Mouse (Mus musculus) CH12.LX (cell line): ENCODE results near the gene Pdp2. TPM values are rescaled to one million over a fixed set of nuclear protein-coding genes. Genes with fewer than 3 reads are reported as not detected.
A peak's percentile ranks its signal among the peaks of the same experiment; 100 is the strongest.

Experiments
- DNase-seq: peaks from one replicate; pipeline ENCODE4 v3.0.0-alpha.2; 2013; ENCODE audit errors: extremely low read depth
- H3K27ac ChIP-seq: 2 replicates; pipeline ENCODE4 v1.5.1; 2012; ENCODE audit warnings: low read depth, mild to moderate bottlenecking, control low read depth, moderate library complexity; ENCODE audit not compliant: insufficient read depth
- H3K27me3 ChIP-seq: replicated peaks from 2 replicates; pipeline ENCODE3; 2012; ENCODE audit warnings: inconsistent platforms
- H3K36me3 ChIP-seq, 2 experiments: replicated peaks in 1 of 2; 2 replicates each; pipeline versions ENCODE3 to v1.6.1; 2012; ENCODE audit warnings: inconsistent platforms in 1 of 2, low read length in 1 of 2, mild to moderate bottlenecking in 1 of 2, mixed read lengths in 1 of 2, moderate library complexity in 1 of 2; ENCODE audit not compliant: control insufficient read depth in 1 of 2, insufficient read depth in 1 of 2
- H3K4me1 ChIP-seq, 2 experiments: 2 replicates each; pipeline ENCODE4 v1.6.1; 2012; ENCODE audit warnings: inconsistent platforms in 1 of 2, moderate library complexity in 1 of 2; ENCODE audit not compliant: insufficient read depth in 2 of 2, control insufficient read depth in 1 of 2
- H3K4me2 ChIP-seq: 2 replicates; pipeline ENCODE4 v1.6.1; 2012; ENCODE audit warnings: low read depth, mild to moderate bottlenecking, control low read depth; ENCODE audit not compliant: poor library complexity, insufficient read depth, severe bottlenecking
- H3K4me3 ChIP-seq, 3 experiments: fragments of 150-350 bp in 1 of 3; sonication (generic) in 1 of 3; replicated peaks in 1 of 3; 2 replicates each; pipeline versions ENCODE3 to v1.5.1; 2011 to 2012; ENCODE audit warnings: low read depth in 2 of 3, low read length in 2 of 3, mild to moderate bottlenecking in 2 of 3, moderate library complexity in 2 of 3, control low read depth in 1 of 3, improper control_type of control experiment in 1 of 3, inconsistent platforms in 1 of 3, mixed read lengths in 1 of 3; ENCODE audit not compliant: poor library complexity in 1 of 3
- H3K79me2 ChIP-seq: replicated peaks from 2 replicates; pipeline ENCODE4 v1.6.1; 2012; ENCODE audit warnings: mild to moderate bottlenecking, moderate library complexity; ENCODE audit not compliant: control insufficient read depth, poor library complexity, insufficient read depth, severe bottlenecking; ENCODE audit errors: extremely low read depth
- H3K9ac ChIP-seq: 2 replicates; pipeline ENCODE4 v1.6.1; 2012; ENCODE audit warnings: low read depth, mild to moderate bottlenecking, control low read depth, moderate library complexity; ENCODE audit not compliant: insufficient read depth
- H3K9me3 ChIP-seq: replicated peaks from 2 replicates; pipeline ENCODE3; 2012; ENCODE audit warnings: low read length, inconsistent platforms, mixed read lengths
- CHD1 ChIP-seq: IDR thresholded peaks from 2 replicates; pipeline ENCODE4 v1.6.1; 2012; ENCODE audit warnings: low read depth, low read length, improper control_type of control experiment, inconsistent platforms
- CTCF ChIP-seq, 2 experiments: IDR thresholded peaks in 1 of 2; conservative IDR thresholded peaks in 1 of 2; 2 replicates each; pipeline ENCODE4 v1.5.1; 2011 to 2012; ENCODE audit warnings: low read depth in 2 of 2, low read length in 2 of 2, improper control_type of control experiment in 1 of 2, inconsistent platforms in 1 of 2, mild to moderate bottlenecking in 1 of 2, moderate library complexity in 1 of 2
- ELF1 ChIP-seq: IDR thresholded peaks from 2 replicates; pipeline ENCODE4 v1.6.1; 2014; ENCODE audit warnings: low read depth, mild to moderate bottlenecking, inconsistent platforms, low read length, improper control_type of control experiment
- ETS1 ChIP-seq: conservative IDR thresholded peaks from 2 replicates; pipeline ENCODE4 v1.6.1; 2012; ENCODE audit warnings: low read depth, mild to moderate bottlenecking, inconsistent platforms, low read length, improper control_type of control experiment, moderate library complexity
- GABPA ChIP-seq: IDR thresholded peaks from 2 replicates; pipeline ENCODE4 v1.6.1; 2012; ENCODE audit warnings: low read depth, low read length, improper control_type of control experiment, inconsistent platforms; ENCODE audit not compliant: insufficient replicate concordance
- IRF4 ChIP-seq: IDR thresholded peaks from 2 replicates; pipeline ENCODE4 v1.6.1; 2014; ENCODE audit warnings: low read depth, mild to moderate bottlenecking, inconsistent platforms, low read length, improper control_type of control experiment
- JUN ChIP-seq: IDR thresholded peaks from 2 replicates; pipeline ENCODE4 v1.6.1; 2011; ENCODE audit warnings: low read depth, mild to moderate bottlenecking, low read length, improper control_type of control experiment, moderate library complexity; ENCODE audit not compliant: insufficient read depth
- JUND ChIP-seq: conservative IDR thresholded peaks from 2 replicates; pipeline ENCODE4 v1.6.1; 2011; ENCODE audit warnings: low read depth, low read length, improper control_type of control experiment
- KAT2A ChIP-seq: IDR thresholded peaks from 2 replicates; pipeline ENCODE4 v1.6.1; 2012; ENCODE audit warnings: low read length, improper control_type of control experiment, inconsistent platforms; ENCODE audit not compliant: insufficient replicate concordance
- MAZ ChIP-seq: IDR thresholded peaks from 2 replicates; pipeline ENCODE4 v1.6.1; 2012; ENCODE audit warnings: low read depth, mild to moderate bottlenecking, inconsistent platforms, low read length, improper control_type of control experiment, moderate library complexity
- MEF2A ChIP-seq: IDR thresholded peaks from 2 replicates; pipeline ENCODE4 v1.6.1; 2014; ENCODE audit warnings: low read depth, mild to moderate bottlenecking, inconsistent platforms, low read length, improper control_type of control experiment, borderline replicate concordance
- MYC ChIP-seq: IDR thresholded peaks from 2 replicates; pipeline ENCODE4 v1.6.1; 2011; ENCODE audit warnings: low read depth, mild to moderate bottlenecking, improper control_type of control experiment, low read length
- NELFE ChIP-seq: IDR thresholded peaks from 2 replicates; pipeline ENCODE4 v1.6.1; 2011; ENCODE audit warnings: low read depth, low read length, improper control_type of control experiment
- PAX5 ChIP-seq: IDR thresholded peaks from 2 replicates; pipeline ENCODE4 v1.6.1; 2012; ENCODE audit warnings: low read length, inconsistent platforms, mixed read lengths
- RAD21 ChIP-seq: IDR thresholded peaks from 2 replicates; pipeline ENCODE4 v1.6.1; 2011; ENCODE audit warnings: low read depth, mild to moderate bottlenecking, low read length, improper control_type of control experiment, moderate library complexity
- RCOR1 ChIP-seq: conservative IDR thresholded peaks from 2 replicates; pipeline ENCODE4 v1.6.1; 2012; ENCODE audit warnings: low read depth, mild to moderate bottlenecking, inconsistent platforms, low read length, improper control_type of control experiment
- SIN3A ChIP-seq: IDR thresholded peaks from 2 replicates; pipeline ENCODE4 v1.6.1; 2012; ENCODE audit warnings: low read length, improper control_type of control experiment, inconsistent platforms
- SMC3 ChIP-seq: IDR thresholded peaks from 2 replicates; pipeline ENCODE4 v1.6.1; 2011; ENCODE audit warnings: low read depth, low read length, improper control_type of control experiment
- UBTF ChIP-seq: IDR thresholded peaks from 2 replicates; pipeline ENCODE4 v1.6.1; 2012; ENCODE audit warnings: low read depth, mild to moderate bottlenecking, inconsistent platforms, low read length, improper control_type of control experiment, moderate library complexity
- ZKSCAN1 ChIP-seq: IDR thresholded peaks from 2 replicates; pipeline ENCODE4 v1.6.1; 2012; ENCODE audit warnings: low read depth, inconsistent platforms, low read length, improper control_type of control experiment, borderline replicate concordance
- dilution Hi-C: fragments of 300-500 bp; cut with MboI; formaldehyde crosslinking; loops from 2 replicates; pipeline ENCODE4 v1.14.3; 2020; ENCODE audit warnings: low sequenced_read_pairs; ENCODE audit not compliant: extremely low pct_unique_long_range_greater_than_20kb, extremely low pct_ligation_motif_present
- in situ Hi-C: fragments of 300-500 bp; cut with MboI; formaldehyde crosslinking; loops from 3 replicates; pipeline ENCODE4 v1.14.3; 2019; ENCODE audit warnings: low sequenced_read_pairs, low pct_ligation_motif_present, low pct_unique_long_range_greater_than_20kb, mixed read lengths
- polyA plus RNA-seq: library from polyadenylated mRNA; unstranded; fragments of >175 nt; gene quantifications from 2 replicates; pipeline ENCODE4 v1.2.1, GENCODE M21; 2012; ENCODE audit warnings: low read depth; ENCODE audit not compliant: insufficient read length
- total RNA-seq, 2 experiments: library from RNA; depleted of rRNA; stranded (reverse); fragments of 300-350 nt in 1 of 2; fragments of >200 nt in 1 of 2; gene quantifications; 2 replicates each; pipeline ENCODE4 v1.2.3; 2012 to 2014

Gene Pdp2
- total and polyA plus RNA-seq, 3 experiments: 7.6 to 9.6 (median 8.7) TPM

GRCm38 (mm10) chr8:104602468-104603244, 11.4 kb downstream of the Pdp2 start:
- peaks cover 0 to 14% of the 10 kb centered on the region in 2 experiments for H3K36me3 ChIP-seq
- peaks cover 4 to 25% of the 10 kb centered on the region in 2 experiments; a peak in 3 of 4 replicates for H3K4me1 ChIP-seq
- peak; percentile 88 for DNase-seq
- no peak overlapping the region for H3K9ac ChIP-seq
- dilution Hi-C loops: no loop called here
- in situ Hi-C loops: loop anchor here (10.0 kb wide), 1 partner anchor 142 kb away; no protein-coding TSS in a partner anchor
- H3K9me3 ChIP-seq: no peaks in the 10 kb centered on the region
- H3K27me3 ChIP-seq: no peaks in the 10 kb centered on the region
- H3K4me2 ChIP-seq: no peak overlapping the region
- TF ChIP-seq SMC3: peak; percentile 95
- TF ChIP-seq ZKSCAN1: no peak
- peak; percentile 87 to 99 for TF ChIP-seq CTCF (conservative IDR thresholded peaks at IDR 0.05 in 1 of 2, IDR thresholded peaks at IDR 0.05 in 1 of 2; ENCODE audit: low read depth in 2 of 2, low read length in 2 of 2)
- TF ChIP-seq KAT2A: no peak
- peak; percentile 53 for TF ChIP-seq IRF4
- TF ChIP-seq MEF2A: 0 out of 2 replicates have a peak, but pooled peaks have one; percentile 35
- TF ChIP-seq SIN3A: no peak
- peak; percentile 40; the same call in 1 of the 2 replicates for TF ChIP-seq ELF1
- no peak for TF ChIP-seq JUN
- TF ChIP-seq RCOR1: no peak
- peak; percentile 56; the same call in 1 of the 2 replicates for TF ChIP-seq MYC
- 0 out of 2 replicates have a peak, but pooled peaks have one; percentile 34 for TF ChIP-seq MAZ
- TF ChIP-seq PAX5: no peak
- peak; percentile 63; the same call in 1 of the 2 replicates for TF ChIP-seq NELFE
- TF ChIP-seq ETS1: no peak
- TF ChIP-seq JUND: 0 out of 2 replicates have a peak, but pooled peaks have one; percentile 17
- TF ChIP-seq CHD1: no peak
- H3K27ac ChIP-seq: no peak overlapping the region
- no peak overlapping the region for H3K4me3 ChIP-seq
- no peaks in the 10 kb centered on the region for H3K79me2 ChIP-seq

- Histone ChIP-seq H3K79me2 (no peaks in the 10 kb centered on the region), H3K4me3 (no peak overlapping the region), H3K9ac (no peak overlapping the region), H3K27ac (no peak overlapping the region), H3K4me2 (no peak overlapping the region), H3K36me3 (peaks cover 0 to 11% of the 10 kb centered on the region in 2 experiments), H3K4me1 (peaks cover 4 to 31% of the 10 kb centered on the region in 2 experiments; a peak in 3 of 4 replicates), H3K27me3 (no peaks in the 10 kb centered on the region), H3K9me3 (no peaks in the 10 kb centered on the region)
- in situ Hi-C loops (loop anchor here (10.0 kb wide), 1 partner anchor 142 kb away; no protein-coding TSS in a partner anchor), dilution Hi-C loops (no loop called here)
- no peak for DNase-seq
- TF ChIP-seq SIN3A (no peak), UBTF (no peak), GABPA (no peak), RCOR1 (no peak), ZKSCAN1 (no peak), RAD21 (no peak)
These were observed 12.0 kb downstream of the Pdp2 start for GRCm38 (mm10) chr8:104603245-104603593.
